Comparison of ENCODE assay signal across 21 mouse cellular contexts in genomic region chr17:90376533-90376932, GRCm38 (mm10).
"Had no signal": no experiment of that assay in that cellular context is flagged by ENCODE, and none has a peak within 500 bp of the region (broad histone marks: within the 10 kb centered on the region; RNA-seq: fewer than 3 reads in every experiment).

No protein-coding gene starts in this region.

- DNase-seq: liver, postnatal 0 days; lung, adult 2 months; lung, postnatal 14 days; lung, postnatal 36 days; right cerebral cortex, adult 18-20 months; right cerebral cortex, postnatal 25 days; right cerebral cortex, postnatal 4 days; spleen, adult 18-20 months; thymus, adult 2 months; thymus, postnatal 25 days; thymus, postnatal 4 days had no signal

- H3K9ac ChIP-seq: liver, embryonic 15.5 days; liver, postnatal 0 days; lung, embryonic 15.5 days; midbrain, embryonic 13.5 days; midbrain, embryonic 15.5 days; stomach, embryonic 15.5 days had no signal

- H3K27ac ChIP-seq: liver, embryonic 15.5 days; lung, embryonic 15.5 days; macrophage; midbrain, embryonic 13.5 days; midbrain, embryonic 15.5 days; stomach, embryonic 15.5 days; stomach, postnatal 0 days had no signal

- H3K9me3 ChIP-seq: liver, embryonic 15.5 days; lung, embryonic 15.5 days; megakaryocyte, embryonic 14.5 days; midbrain, embryonic 13.5 days; midbrain, embryonic 15.5 days; stomach, embryonic 15.5 days had no signal

- H3K4me3 ChIP-seq: liver, embryonic 15.5 days; lung, embryonic 15.5 days; megakaryocyte, embryonic 14.5 days; midbrain, embryonic 13.5 days; midbrain, embryonic 15.5 days; stomach, embryonic 15.5 days had no signal

- H3K27me3 ChIP-seq: liver, embryonic 15.5 days; lung, embryonic 15.5 days; megakaryocyte, embryonic 14.5 days; midbrain, embryonic 13.5 days; midbrain, embryonic 15.5 days; stomach, embryonic 15.5 days had no signal

- H3K4me1 ChIP-seq: liver, embryonic 15.5 days; lung, embryonic 15.5 days; megakaryocyte, embryonic 14.5 days; midbrain, embryonic 13.5 days; midbrain, embryonic 15.5 days; stomach, embryonic 15.5 days had no signal

- H3K4me2 ChIP-seq: liver, embryonic 15.5 days; lung, embryonic 15.5 days; midbrain, embryonic 11.5 days; midbrain, embryonic 13.5 days; midbrain, embryonic 15.5 days; stomach, embryonic 15.5 days had no signal

- ATAC-seq: liver, postnatal 0 days; lung, postnatal 0 days; midbrain, embryonic 13.5 days; midbrain, embryonic 15.5 days had no signal

- H3K36me3 ChIP-seq: liver, embryonic 15.5 days; lung, embryonic 15.5 days; midbrain, embryonic 13.5 days; midbrain, embryonic 15.5 days; stomach, embryonic 15.5 days had no signal
